Mouse (Mus musculus): ENCODE data around the gene Gsc2. TPM values are rescaled to one million over a fixed set of nuclear protein-coding genes. Genes with fewer than 3 reads are reported as not detected.

Gsc2 gene
- polyA plus RNA-seq, 1 experiment from 2014 or later = not detected

Other genes starting within 250 kb of the Gsc2 start
- 32.0 and 33.3 TPM in 2 replicates for gene Med15, start 182.2 kb downstream of the Gsc2 start, polyA plus RNA-seq (2015; fragmentation: Nextera tagmentation; extraction: Ambion mirVana)
- 40.6 and 43.9 TPM in 2 replicates for gene Klhl22, start 155.4 kb downstream of the Gsc2 start, polyA plus RNA-seq (2015; fragmentation: Nextera tagmentation; extraction: Ambion mirVana)
- 7.0 and 8.2 TPM in 2 replicates for gene Scarf2, start 117.8 kb downstream of the Gsc2 start, polyA plus RNA-seq (2015; fragmentation: Nextera tagmentation; extraction: Ambion mirVana)
- not detected in 2 replicates for gene B830017H08Rik, start 81.9 kb downstream of the Gsc2 start, polyA plus RNA-seq (2015; fragmentation: Nextera tagmentation; extraction: Ambion mirVana)
- 1.1 and 1.8 TPM in 2 replicates for gene Car15, start 76.7 kb downstream of the Gsc2 start, polyA plus RNA-seq (2015; fragmentation: Nextera tagmentation; extraction: Ambion mirVana)
- 0.12 and 0.14 TPM in 2 replicates for gene Gm20518, start 23.4 kb downstream of the Gsc2 start, polyA plus RNA-seq (2015; fragmentation: Nextera tagmentation; extraction: Ambion mirVana)
- 0.04 TPM in 2 replicates for gene Tssk1, start 20.8 kb downstream of the Gsc2 start, polyA plus RNA-seq (2015; fragmentation: Nextera tagmentation; extraction: Ambion mirVana)
- 47.8 and 48.4 TPM in 2 replicates for gene Dgcr2, start 16.5 kb downstream of the Gsc2 start, polyA plus RNA-seq (2015; fragmentation: Nextera tagmentation; extraction: Ambion mirVana)
- gene Tssk2, start 16.4 kb downstream of the Gsc2 start, polyA plus RNA-seq (2015; fragmentation: Nextera tagmentation; extraction: Ambion mirVana) = not detected in 2 replicates
- 27.5 and 29.8 TPM in 2 replicates for gene Ess2, start 3.7 kb downstream of the Gsc2 start, polyA plus RNA-seq (2015; fragmentation: Nextera tagmentation; extraction: Ambion mirVana)
- gene Slc25a1, start 13.2 kb upstream of the Gsc2 start, polyA plus RNA-seq (2015; fragmentation: Nextera tagmentation; extraction: Ambion mirVana) = 34.8 and 38.0 TPM in 2 replicates
- not detected in 2 replicates for gene Vpreb2, start 65.4 kb upstream of the Gsc2 start, polyA plus RNA-seq (2015; fragmentation: Nextera tagmentation; extraction: Ambion mirVana)
- gene Dgcr6, start 137.8 kb upstream of the Gsc2 start, polyA plus RNA-seq (2015; fragmentation: Nextera tagmentation; extraction: Ambion mirVana) = 50.5 and 61.6 TPM in 2 replicates
- gene Prodh, start 175.1 kb upstream of the Gsc2 start, polyA plus RNA-seq (2015; fragmentation: Nextera tagmentation; extraction: Ambion mirVana) = 6.8 and 8.0 TPM in 2 replicates
- gene Rtn4r, start 212.6 kb upstream of the Gsc2 start, polyA plus RNA-seq (2015; fragmentation: Nextera tagmentation; extraction: Ambion mirVana) = 0.46 and 0.72 TPM in 2 replicates

Measured in heart, embryonic 13.5 days (tissue).